Mouse (Mus musculus) embryonic stem cell, embryonic (primary cell): ENCODE measurements around the gene Fads1.

Experiments
- CTCF ChIA-PET, 4 experiments: fragments of 300-600 bp in 2 of 4; fragments of 350-600 bp in 2 of 4; sonication (Branson Sonifier 250); formaldehyde crosslinking; loops; one replicate each; lab custom pipeline; 2022; ENCODE audit warnings: inconsistent platforms in 2 of 4; lab: Charles Lee
- POLR2A ChIA-PET, 4 experiments: fragments of 300-600 bp in 2 of 4; fragments of 350-600 bp in 2 of 4; sonication (Branson Sonifier 250); formaldehyde crosslinking; loops; one replicate each; lab custom pipeline; 2022; ENCODE audit warnings: antibody characterized with exemption in 4 of 4, inconsistent platforms in 1 of 4; lab: Charles Lee

The Fads1 gene

DNA sequence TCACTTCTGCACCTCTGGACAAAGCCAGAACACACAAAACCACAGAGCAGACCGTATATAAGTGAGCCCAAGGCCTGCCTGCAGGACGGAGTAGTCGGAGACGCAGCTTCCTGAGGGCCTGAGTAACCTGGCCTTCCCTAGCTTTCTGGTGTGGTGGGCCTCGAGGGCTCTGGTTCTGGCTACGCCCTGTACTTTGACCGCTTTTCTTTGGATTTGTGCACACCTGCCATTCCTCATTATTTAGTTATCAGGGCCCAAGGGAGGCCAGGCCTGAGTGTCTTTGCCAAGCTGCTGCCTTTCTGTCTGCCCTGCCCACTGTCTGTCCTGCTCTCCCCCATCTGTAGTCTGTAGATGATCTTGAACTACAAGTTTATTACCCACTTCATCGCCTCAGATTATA lies 7.3 kb downstream of the Fads1 start:
- ChIA-PET POLR2A (interaction anchor here in 2 of 4 experiments (0.7 to 2.1 kb wide), 5 partner anchors 8 to 1467 kb away, joined by 3 to 8 read pairs (median 3); partner anchors contain the start of gene Slc3a2 (in 1 of the 2)), CTCF (interaction anchor here in 2 of 4 experiments (0.6 to 1.3 kb wide), 4 partner anchors 8 to 982 kb away, joined by 3 to 13 read pairs (median 4); partner anchors contain the start of gene Fads3 (in 1 of the 2))

DNA sequence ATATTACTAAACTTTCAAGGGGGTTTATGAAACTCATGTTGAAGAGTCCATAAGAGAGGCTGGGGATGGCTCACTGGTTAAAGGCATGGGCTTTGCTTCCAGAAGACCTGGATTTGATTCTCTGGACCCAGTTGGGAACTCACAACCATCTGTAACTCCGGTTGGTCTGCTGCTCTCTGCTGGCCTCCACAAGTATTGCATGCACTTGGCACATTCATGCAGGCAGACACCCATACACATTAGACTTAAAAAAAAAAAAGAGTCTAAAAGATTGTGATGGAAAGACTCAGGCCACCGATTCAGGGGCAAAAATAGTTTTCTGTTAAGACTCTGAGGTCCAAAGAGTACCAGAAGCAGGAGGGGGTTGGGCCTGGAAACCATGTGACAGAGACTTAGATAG lies 8.1 kb downstream of the Fads1 start:
- ChIA-PET POLR2A (interaction anchor here in 1 of 4 experiments (1.3 kb wide), 1 partner anchor 9 kb away, joined by 3 read pairs; no protein-coding TSS in a partner anchor), CTCF (no interaction called here)

GRCm38 (mm10) chr19:10191326-10191725 lies 8.6 kb downstream of the Fads1 start:
- ChIA-PET CTCF (interaction anchor here in 2 of 4 experiments (0.6 to 1.1 kb wide), 2 partner anchors 172 to 255 kb away, joined by 4 read pairs; no protein-coding TSS in a partner anchor), POLR2A (interaction anchor here in 1 of 4 experiments (1.1 kb wide), 1 partner anchor 7 kb away, joined by 3 read pairs; no protein-coding TSS in a partner anchor)

DNA sequence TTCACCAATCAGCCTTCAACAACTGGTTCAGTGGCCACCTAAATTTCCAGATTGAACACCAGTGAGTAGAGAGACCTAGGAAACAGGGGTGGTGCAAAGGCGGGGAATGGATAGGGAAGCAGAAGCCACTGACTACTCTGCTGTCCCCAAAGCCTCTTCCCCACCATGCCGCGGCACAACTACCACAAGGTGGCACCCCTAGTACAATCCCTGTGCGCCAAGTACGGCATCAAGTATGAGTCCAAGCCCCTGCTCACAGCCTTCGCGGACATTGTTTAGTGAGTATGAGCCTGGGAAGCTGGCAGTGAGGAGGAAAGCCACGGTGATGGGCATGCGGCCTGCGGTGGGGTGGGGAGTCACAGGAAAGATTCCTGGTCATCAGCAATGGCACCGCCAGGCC lies 11.6 kb downstream of the Fads1 start:
- ChIA-PET CTCF (interaction anchor here in 1 of 4 experiments (0.8 to 1.5 kb wide), 2 partner anchors 22 to 51 kb away, joined by 3 read pairs; no protein-coding TSS in a partner anchor), POLR2A (interaction anchor here in 2 of 4 experiments (0.6 to 1.3 kb wide), 3 partner anchors 12 to 212 kb away, joined by 3 to 5 read pairs (median 3); partner anchors contain the start of gene Fads1 (in 1 of the 2))

DNA sequence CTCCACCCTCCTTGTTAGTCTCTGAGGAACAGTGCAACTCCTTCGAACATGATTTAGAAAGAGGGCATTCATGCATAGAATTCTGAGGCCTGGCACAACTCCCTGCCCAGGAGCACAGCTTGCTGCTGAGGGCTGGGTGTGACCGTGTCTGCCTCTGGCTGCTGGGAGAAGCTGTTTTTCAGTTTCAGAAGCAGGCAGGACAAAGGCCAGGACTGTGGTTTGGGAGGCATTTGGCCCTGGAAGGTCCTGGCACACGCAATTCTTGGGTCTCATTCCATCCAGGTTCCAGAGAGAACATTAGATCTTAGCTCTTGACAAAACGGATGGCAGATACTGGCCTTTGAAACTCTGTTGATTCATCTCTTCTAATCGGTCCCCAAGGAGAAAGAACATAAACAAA lies 12.6 kb downstream of the Fads1 start:
- ChIA-PET CTCF (no interaction called here), POLR2A (interaction anchor here in 2 of 4 experiments (1.1 to 1.3 kb wide), 2 partner anchors 13 to 18 kb away, joined by 3 to 5 read pairs; partner anchors contain the start of gene Fads1 (in 1 of the 2))

DNA sequence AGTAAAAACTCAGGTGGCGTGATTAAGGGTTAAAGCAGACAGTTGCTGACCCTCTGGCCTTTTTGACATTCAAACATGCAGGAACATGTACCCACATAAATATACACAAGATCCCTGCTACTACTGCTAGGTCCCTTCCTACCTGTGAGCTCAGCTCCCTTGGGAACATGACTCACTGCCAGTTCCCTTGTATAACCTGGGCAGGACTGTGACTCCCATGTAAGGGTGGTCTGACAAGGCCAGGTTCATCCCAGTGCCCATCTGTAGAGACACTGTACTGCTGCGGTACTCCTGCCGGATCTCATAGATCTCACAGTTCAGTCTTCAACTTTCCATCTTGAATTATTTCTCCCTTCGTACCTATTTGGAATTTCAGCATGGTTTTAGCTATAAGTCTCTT lies 14.4 kb downstream of the Fads1 start:
- ChIA-PET CTCF (interaction anchor here (0.5 to 4.8 kb wide), 10 partner anchors 11 to 477 kb away, joined by 3 to 35 read pairs (median 4); partner anchors contain the start of genes Fads1 (in 2 of the 4) and Myrf (in 1 of the 4)), POLR2A (interaction anchor here (0.5 to 5.6 kb wide), 26 partner anchors 8 to 1447 kb away, joined by 3 to 38 read pairs (median 3); partner anchors contain the start of gene Fads1 (in 2 of the 4))

- ChIA-PET CTCF (interaction anchor here (0.5 to 4.8 kb wide), 51 partner anchors 9 to 1392 kb away, joined by 3 to 35 read pairs (median 4); partner anchors contain the start of genes Fads1 (in 4 of the 4), Myrf (in 2 of the 4) and Fads2 (in 1 of the 4)), POLR2A (interaction anchor here (0.6 to 5.6 kb wide), 28 partner anchors 9 to 304 kb away, joined by 3 to 38 read pairs (median 5); partner anchors contain the start of genes Fads1 (in 3 of the 4) and Fads2 (in 2 of the 4))
These were observed 15.6 kb downstream of the Fads1 start for GRCm38 (mm10) chr19:10198286-10198685.

- POLR2A ChIA-PET: interaction anchor here (0.9 to 5.6 kb wide), 27 partner anchors 10 to 304 kb away, joined by 3 to 38 read pairs (median 5); partner anchors contain the start of genes Fads1 (in 3 of the 4) and Fads2 (in 2 of the 4)
These were observed 16.0 kb downstream of the Fads1 start for GRCm38 (mm10) chr19:10198723-10199122.

GRCm38 (mm10) chr19:10203146-10203847 lies 20.6 kb downstream of the Fads1 start:
- ChIA-PET POLR2A (interaction anchor here in 3 of 4 experiments (0.7 to 6.0 kb wide), 17 partner anchors 12 to 254 kb away, joined by 3 to 60 read pairs (median 4); partner anchors contain the start of genes Lrrc10b (in 2 of the 3), Fads1 (in 1 of the 3), Fads2 (in 1 of the 3) and Myrf (in 1 of the 3)), CTCF (interaction anchor here in 2 of 4 experiments (0.7 to 2.2 kb wide), 6 partner anchors 14 to 210 kb away, joined by 3 to 14 read pairs (median 7); partner anchors contain the start of gene Fads1 (in 1 of the 2))

More at GRCm38 (mm10) chr19:10198723-10199122, 16.0 kb downstream of the Fads1 start:
- CTCF ChIA-PET: interaction anchor here (0.5 to 4.8 kb wide), 56 partner anchors 9 to 1393 kb away, joined by 3 to 35 read pairs (median 3); partner anchors contain the start of genes Fads1 (in 4 of the 4), Myrf (in 2 of the 4) and Fads2 (in 1 of the 4)

DNA sequence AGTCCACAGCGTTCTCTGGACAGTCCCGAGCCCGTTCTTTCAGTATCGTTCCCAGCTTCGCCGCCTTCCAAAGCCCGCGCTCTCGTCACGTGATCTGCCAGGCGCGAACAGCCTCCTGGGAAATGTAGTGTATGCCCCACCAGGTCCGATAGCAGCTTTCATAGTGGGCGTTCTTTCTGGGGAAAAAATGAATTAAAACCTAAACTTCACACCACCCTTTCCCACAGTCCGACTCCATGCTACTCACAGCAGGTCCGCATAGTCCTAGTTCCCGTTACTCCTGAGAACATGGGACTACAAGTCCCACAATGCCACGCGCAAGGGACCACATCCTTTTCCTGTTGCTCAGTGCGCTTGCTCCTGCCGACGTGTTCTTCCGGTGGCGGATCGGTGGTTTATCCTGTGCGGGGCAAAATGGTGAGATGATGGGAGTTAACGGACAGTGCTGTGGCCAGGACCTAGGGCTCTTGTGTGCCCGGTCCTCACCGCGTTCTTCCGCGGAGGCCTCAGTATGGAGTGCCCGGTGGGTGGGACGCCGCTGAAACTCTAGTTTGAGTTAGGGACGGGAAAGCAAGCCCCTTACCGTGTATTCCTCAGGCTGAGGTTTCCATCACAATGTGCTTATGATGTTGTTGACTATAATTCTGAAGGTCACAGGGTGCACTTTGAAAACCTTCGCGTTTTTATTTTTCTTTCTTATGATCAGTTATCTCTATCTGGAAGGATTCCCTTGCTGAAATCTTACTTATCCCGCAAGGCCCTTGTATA lies 21.3 kb downstream of the Fads1 start, which contains the start of the genes Tmem258 and Fen1:
Gene Tmem258 (plus strand): TSS at position 167 of the 768 bp plus-strand sequence.
Gene Fen1 (minus strand): TSS at position 322 of the 768 bp plus-strand sequence.
- ChIA-PET POLR2A (interaction anchor here (0.5 to 6.0 kb wide), 22 partner anchors 9 to 350 kb away, joined by 3 to 60 read pairs (median 4); partner anchors contain the start of genes Lrrc10b (in 2 of the 4), Fads1 (in 1 of the 4), Fads2 (in 1 of the 4) and Myrf (in 1 of the 4)), CTCF (interaction anchor here in 2 of 4 experiments (0.6 to 2.2 kb wide), 11 partner anchors 12 to 214 kb away, joined by 3 to 14 read pairs (median 4); partner anchors contain the start of gene Fads1 (in 1 of the 2))

- ChIA-PET POLR2A (interaction anchor here (0.7 to 6.0 kb wide), 13 partner anchors 8 to 321 kb away, joined by 3 to 60 read pairs (median 4); partner anchors contain the start of genes Fads1 (in 1 of the 4), Lrrc10b (in 1 of the 4) and Sdhaf2 (in 1 of the 4)), CTCF (interaction anchor here in 3 of 4 experiments (0.6 to 2.2 kb wide), 11 partner anchors 12 to 215 kb away, joined by 3 to 14 read pairs (median 6); partner anchors contain the start of gene Fads1 (in 1 of the 3))
These were observed 21.9 kb downstream of the Fads1 start for GRCm38 (mm10) chr19:10204616-10205001.

GRCm38 (mm10) chr19:10205051-10205450 lies 22.4 kb downstream of the Fads1 start:
- CTCF ChIA-PET: interaction anchor here (0.6 to 2.2 kb wide), 12 partner anchors 11 to 215 kb away, joined by 3 to 14 read pairs (median 5); partner anchors contain the start of gene Fads1 (in 1 of the 4)
- POLR2A ChIA-PET: interaction anchor here (0.7 to 6.0 kb wide), 11 partner anchors 8 to 321 kb away, joined by 3 to 60 read pairs (median 4); partner anchors contain the start of genes Fads1 (in 1 of the 4) and Sdhaf2 (in 1 of the 4)

DNA sequence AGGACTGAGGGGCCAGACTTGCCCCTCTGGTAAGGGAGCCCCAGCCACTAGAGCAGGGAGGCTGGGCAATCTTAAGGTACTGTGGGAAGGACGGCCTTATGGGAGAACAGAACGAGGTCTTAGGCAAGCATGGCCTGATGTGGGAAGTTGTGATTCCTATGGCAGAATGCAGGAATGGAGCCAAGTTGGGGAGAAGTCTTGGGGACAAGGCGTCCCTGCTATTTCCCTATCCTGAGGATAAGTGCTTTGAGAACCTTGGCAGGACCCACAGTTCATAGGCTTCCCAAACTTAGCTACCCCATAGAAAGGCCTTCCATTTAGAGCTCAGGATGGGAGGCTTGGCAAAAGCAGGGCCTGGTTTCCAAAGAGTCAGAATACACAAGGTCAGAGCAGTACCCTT lies 26.2 kb downstream of the Fads1 start:
- POLR2A ChIA-PET: no interaction called here
- CTCF ChIA-PET: interaction anchor here in 3 of 4 experiments (0.6 to 1.6 kb wide), 4 partner anchors 7 to 170 kb away, joined by 3 to 9 read pairs (median 4); no protein-coding TSS in a partner anchor

DNA sequence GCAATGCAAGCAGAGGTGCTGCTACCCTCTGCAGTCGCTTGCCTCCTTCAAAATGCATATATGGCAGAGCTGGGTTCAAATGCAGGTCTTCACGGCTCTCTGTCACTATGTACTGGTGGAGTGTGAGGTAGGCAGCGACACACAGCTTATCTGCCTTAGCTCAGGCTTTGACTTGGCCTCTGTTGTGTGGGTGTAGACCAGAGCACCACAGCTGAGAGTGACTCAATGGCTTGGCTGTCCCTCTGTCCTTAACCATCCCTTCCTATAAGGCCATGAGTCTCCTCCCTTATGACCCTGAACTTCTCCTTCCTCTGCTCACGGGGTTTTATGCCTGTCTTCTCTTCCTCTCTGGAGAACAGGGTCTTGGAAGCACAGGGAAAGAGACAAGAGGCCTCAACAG lies 28.2 kb downstream of the Fads1 start:
- CTCF ChIA-PET: interaction anchor here in 3 of 4 experiments (0.5 to 1.9 kb wide), 6 partner anchors 8 to 239 kb away, joined by 3 to 8 read pairs (median 4); no protein-coding TSS in a partner anchor
- POLR2A ChIA-PET: interaction anchor here in 2 of 4 experiments (0.6 to 2.0 kb wide), 4 partner anchors 21 to 399 kb away, joined by 3 to 6 read pairs (median 4); no protein-coding TSS in a partner anchor

GRCm38 (mm10) chr19:10213796-10214471 lies 31.2 kb downstream of the Fads1 start:
- CTCF ChIA-PET: interaction anchor here in 3 of 4 experiments (0.7 to 3.0 kb wide), 6 partner anchors 15 to 221 kb away, joined by 3 to 13 read pairs (median 4); no protein-coding TSS in a partner anchor

More at GRCm38 (mm10) chr19:10213796-10214471, 31.2 kb downstream of the Fads1 start:
- POLR2A ChIA-PET: interaction anchor here (0.5 to 9.1 kb wide), 14 partner anchors 8 to 1326 kb away, joined by 3 to 60 read pairs (median 4); partner anchors contain the start of genes Fen1 (in 2 of the 4), Tmem258 (in 2 of the 4), 1810009A15Rik (in 1 of the 4) and Gm49416 (in 1 of the 4)
